Mouse (Mus musculus) CD4-positive helper T cell, adult 2 months (primary cell): ENCODE results near the gene Chrna1.

Source experiments
- DNase-seq: peaks from one replicate; pipeline ENCODE4 v3.0.0-alpha.2; 2012; ENCODE audit warnings: low read depth, missing footprints, low spot score

The Chrna1 gene

GRCm38 (mm10) chr2:73580166-73580565 is at the start of gene Chrna1:
TSS of gene Chrna1 (minus strand) at chr2:73580338.
- no peak for DNase-seq

GRCm38 (mm10) chr2:73618486-73619052 is 38.4 kb upstream of the Chrna1 start:
- no peak for DNase-seq

- no peak for DNase-seq
Observed at GRCm38 (mm10) chr2:73616434-73617057, 36.4 kb upstream of the Chrna1 start.

GRCm38 (mm10) chr2:73615456-73615855 is 35.3 kb upstream of the Chrna1 start:
- DNase-seq = no peak

- DNase-seq = no peak
Observed at GRCm38 (mm10) chr2:73614303-73614702, 34.2 kb upstream of the Chrna1 start.

GRCm38 (mm10) chr2:73612941-73613340 is 32.8 kb upstream of the Chrna1 start:
- no peak for DNase-seq

- DNase-seq = no peak
Observed at GRCm38 (mm10) chr2:73612367-73612914, 32.3 kb upstream of the Chrna1 start.

- DNase-seq = no peak
Observed at GRCm38 (mm10) chr2:73611798-73612197, 31.7 kb upstream of the Chrna1 start.

- DNase-seq = no peak
Observed at GRCm38 (mm10) chr2:73609724-73610210, 29.6 kb upstream of the Chrna1 start.

- no peak for DNase-seq
Observed at GRCm38 (mm10) chr2:73609067-73609723, 29.1 kb upstream of the Chrna1 start.

GRCm38 (mm10) chr2:73608391-73608790 is 28.3 kb upstream of the Chrna1 start:
- no peak for DNase-seq

GRCm38 (mm10) chr2:73607609-73608008 is 27.5 kb upstream of the Chrna1 start:
- DNase-seq = no peak

GRCm38 (mm10) chr2:73607146-73607545 is 27.0 kb upstream of the Chrna1 start:
- no peak for DNase-seq

GRCm38 (mm10) chr2:73606616-73607015 is 26.5 kb upstream of the Chrna1 start:
- no peak for DNase-seq

GRCm38 (mm10) chr2:73605077-73605476 is 24.9 kb upstream of the Chrna1 start:
- DNase-seq = peak; percentile 70

GRCm38 (mm10) chr2:73604579-73604978 is 24.4 kb upstream of the Chrna1 start:
- no peak for DNase-seq

- no peak for DNase-seq
Observed at GRCm38 (mm10) chr2:73600650-73601049, 20.5 kb upstream of the Chrna1 start.

GRCm38 (mm10) chr2:73597772-73598171 is 17.6 kb upstream of the Chrna1 start:
- DNase-seq = peak; percentile 19

- DNase-seq = no peak
Observed at GRCm38 (mm10) chr2:73596786-73597185, 16.6 kb upstream of the Chrna1 start.

- DNase-seq = no peak
Observed at GRCm38 (mm10) chr2:73596326-73596725, 16.2 kb upstream of the Chrna1 start.

- DNase-seq = no peak
Observed at GRCm38 (mm10) chr2:73593101-73593439, 12.9 kb upstream of the Chrna1 start.

- DNase-seq = peak; percentile 49
Observed at GRCm38 (mm10) chr2:73592231-73593100, 12.3 kb upstream of the Chrna1 start.
